Mouse (Mus musculus): ENCODE measurements around the gene Tet3.

DNA sequence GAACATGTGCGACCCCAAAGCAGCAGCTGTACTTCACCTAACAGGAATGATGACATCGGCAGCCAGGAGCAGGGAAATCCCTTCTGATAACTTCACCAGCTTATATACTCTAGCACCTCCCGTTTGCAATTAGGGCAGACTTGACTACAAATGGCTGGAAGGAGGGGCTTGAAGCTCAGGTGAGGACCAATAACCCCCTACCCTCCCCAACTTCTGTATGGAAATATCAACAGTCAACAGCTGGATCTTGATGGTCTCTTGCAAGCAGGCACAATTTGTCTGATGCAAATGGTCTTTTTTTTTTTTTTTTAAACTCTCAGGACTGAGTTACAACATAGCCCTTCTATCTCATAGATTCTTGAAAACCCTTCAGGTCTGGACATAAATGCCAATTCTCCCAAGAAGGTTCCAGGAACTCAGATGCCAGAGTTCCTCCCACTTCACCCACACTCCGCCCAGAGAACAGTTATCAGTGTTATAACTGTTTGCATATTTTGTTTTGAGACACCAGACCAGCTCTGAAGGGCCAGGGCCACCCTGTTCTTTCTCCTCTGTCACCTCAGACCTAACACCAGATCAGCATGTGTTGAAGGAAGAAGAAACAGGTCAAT is at the start of gene Tet3:
- TF ChIP-seq POLR2A (IDR thresholded peaks at IDR 0.05; ENCODE audit: extremely low read depth, insufficient read depth, low read length) (no peak), CTCF (IDR thresholded peaks at IDR 0.05; ENCODE audit: extremely low read depth, insufficient read depth, low read length) (no peak)

All from cortical plate, adult 2 months (tissue).